Mouse (Mus musculus): Measurements from ENCODE around the gene Epsti1. TPM values are rescaled to one million over a fixed set of nuclear protein-coding genes. Genes with fewer than 3 reads are reported as not detected.
A peak's percentile ranks its signal among the peaks of the same experiment; 100 is the strongest.

Epsti1 gene
- total and polyA plus RNA-seq, 3 experiments, result not detected

GRCm38 (mm10) chr14:77928021-77928420, 24.0 kb downstream of the Epsti1 start:
- Histone ChIP-seq H3K4me1 (ENCODE audit: control insufficient read depth in 1 of 2, insufficient read depth in 2 of 2, low read length in 2 of 2) (no peaks in the 10 kb centered on the region), H3K27ac (ENCODE audit: control insufficient read depth, low read depth, low read length) (no peak overlapping the region), H3K79me2 (ENCODE audit: control insufficient read depth, insufficient read depth, low read length, poor library complexity) (no peaks in the 10 kb centered on the region), H3K9ac (ENCODE audit: control insufficient read depth, low read depth, low read length, poor library complexity, severe bottlenecking) (no peak overlapping the region), H3K9me3 (replicated peaks; ENCODE audit: insufficient read depth, low read length) (no peaks in the 10 kb centered on the region), H3K36me3 (ENCODE audit: control insufficient read depth in 1 of 2, insufficient read depth in 2 of 2, low read length in 2 of 2) (no peaks in the 10 kb centered on the region), H3K4me3 (ENCODE audit: control insufficient read depth in 1 of 2, insufficient read depth in 1 of 2, low read depth in 2 of 2, low read length in 2 of 2) (no peak overlapping the region), H3K27me3 (ENCODE audit: control insufficient read depth in 1 of 2, insufficient read depth in 2 of 2, low read length in 2 of 2) (no peaks in the 10 kb centered on the region)
- TF ChIP-seq UBTF (IDR thresholded peaks at IDR 0.05; ENCODE audit: borderline replicate concordance, insufficient read depth, low read depth, low read length) (no peak), SIN3A (IDR thresholded peaks at IDR 0.05; ENCODE audit: low read length) (no peak), SMC3 (IDR thresholded peaks at IDR 0.05; ENCODE audit: low read depth, low read length) (peak; percentile 32; the same call in 1 of the 2 replicates), CHD1 (IDR thresholded peaks at IDR 0.05; ENCODE audit: low read depth, low read length) (no peak), POLR2AphosphoS2 (IDR thresholded peaks at IDR 0.05; ENCODE audit: low read length) (no peak), RAD21 (IDR thresholded peaks at IDR 0.05; ENCODE audit: low read depth, low read length) (peak; percentile 1; the same call in 1 of the 2 replicates), MEF2A (IDR thresholded peaks at IDR 0.05; ENCODE audit: extremely low read depth, insufficient replicate concordance, low read depth, low read length, poor library complexity, severe bottlenecking) (no peak), POLR2AphosphoS5 (IDR thresholded peaks at IDR 0.05; ENCODE audit: borderline replicate concordance, low read depth, low read length) (no peak), CTCF (IDR thresholded peaks at IDR 0.05 in 2 of 3, conservative IDR thresholded peaks at IDR 0.05 in 1 of 3; ENCODE audit: control insufficient read depth in 1 of 3, insufficient read depth in 1 of 3, low read depth in 2 of 3, low read length in 3 of 3, poor library complexity in 1 of 3, severe bottlenecking in 1 of 3) (peak in 1 of 3 experiments; percentile 18; a peak in 1 of 6 replicates), GATA1 (IDR thresholded peaks at IDR 0.05; ENCODE audit: low read depth, low read length) (no peak)
- peak; percentile 16 for DNase-seq (ENCODE audit: low read depth, low spot score)

- TF ChIP-seq E2F4 (IDR thresholded peaks at IDR 0.05; ENCODE audit: borderline replicate concordance, low read depth, low read length), result no peak
- TF ChIP-seq JUND (IDR thresholded peaks at IDR 0.05; ENCODE audit: low read depth, low read length), result no peak
- no peak for TF ChIP-seq MXI1 (IDR thresholded peaks at IDR 0.05; ENCODE audit: low read depth, low read length)
- no peak for TF ChIP-seq TAL1 (IDR thresholded peaks at IDR 0.05; ENCODE audit: low read length)
- TF ChIP-seq ETS1 (IDR thresholded peaks at IDR 0.05; ENCODE audit: low read depth, low read length), result no peak
- no peak for TF ChIP-seq NELFE (IDR thresholded peaks at IDR 0.05; ENCODE audit: low read depth, low read length)
- no peak for TF ChIP-seq ZC3H11A (IDR thresholded peaks at IDR 0.05; ENCODE audit: low read depth, low read length)
- TF ChIP-seq ZMIZ1 (IDR thresholded peaks at IDR 0.05; ENCODE audit: low read depth, low read length), result no peak
- no peak for TF ChIP-seq TCF12 (IDR thresholded peaks at IDR 0.05; ENCODE audit: low read depth, low read length)
- no peak for TF ChIP-seq POLR2A (IDR thresholded peaks at IDR 0.05; ENCODE audit: control insufficient read depth in 1 of 2, insufficient read depth in 1 of 2, low read depth in 1 of 2, low read length in 2 of 2, poor library complexity in 1 of 2)
- no peak for TF ChIP-seq MEF2A (IDR thresholded peaks at IDR 0.05; ENCODE audit: extremely low read depth, insufficient replicate concordance, low read depth, low read length, poor library complexity, severe bottlenecking)
- TF ChIP-seq SIN3A (IDR thresholded peaks at IDR 0.05; ENCODE audit: low read length), result no peak
- TF ChIP-seq SMC3 (IDR thresholded peaks at IDR 0.05; ENCODE audit: low read depth, low read length), result no peak
- no peak for TF ChIP-seq POLR2AphosphoS5 (IDR thresholded peaks at IDR 0.05; ENCODE audit: borderline replicate concordance, low read depth, low read length)
- no peak for TF ChIP-seq KAT2A (conservative IDR thresholded peaks at IDR 0.05; ENCODE audit: low read depth, low read length)
- no peak for TF ChIP-seq ELF1 (IDR thresholded peaks at IDR 0.05; ENCODE audit: low read depth, low read length)
- TF ChIP-seq USF2 (IDR thresholded peaks at IDR 0.05; ENCODE audit: borderline replicate concordance in 1 of 2, insufficient read depth in 1 of 2, low read depth in 1 of 2, low read length in 2 of 2), result no peak
- no peaks in the 10 kb centered on the region for H3K36me3 ChIP-seq (ENCODE audit: control insufficient read depth in 1 of 2, insufficient read depth in 2 of 2, low read length in 2 of 2)
- no peak overlapping the region for H3K9ac ChIP-seq (ENCODE audit: control insufficient read depth, low read depth, low read length, poor library complexity, severe bottlenecking)
- H3K27ac ChIP-seq (ENCODE audit: control insufficient read depth, low read depth, low read length), result no peak overlapping the region
- DNase-seq (ENCODE audit: low read depth, low spot score), result no peak
- no peaks in the 10 kb centered on the region for H3K27me3 ChIP-seq (ENCODE audit: control insufficient read depth in 1 of 2, insufficient read depth in 2 of 2, low read length in 2 of 2)
- H3K79me2 ChIP-seq (ENCODE audit: control insufficient read depth, insufficient read depth, low read length, poor library complexity), result no peaks in the 10 kb centered on the region
- no peak overlapping the region for H3K4me3 ChIP-seq (ENCODE audit: control insufficient read depth in 1 of 2, insufficient read depth in 1 of 2, low read depth in 2 of 2, low read length in 2 of 2)
- H3K9me3 ChIP-seq (replicated peaks; ENCODE audit: insufficient read depth, low read length), result no peaks in the 10 kb centered on the region
- no peaks in the 10 kb centered on the region for H3K4me1 ChIP-seq (ENCODE audit: control insufficient read depth in 1 of 2, insufficient read depth in 2 of 2, low read length in 2 of 2)
Measured at GRCm38 (mm10) chr14:77928653-77929052, 24.6 kb downstream of the Epsti1 start.
